Mouse (Mus musculus): ENCODE results near the gene Acot3.

DNA sequence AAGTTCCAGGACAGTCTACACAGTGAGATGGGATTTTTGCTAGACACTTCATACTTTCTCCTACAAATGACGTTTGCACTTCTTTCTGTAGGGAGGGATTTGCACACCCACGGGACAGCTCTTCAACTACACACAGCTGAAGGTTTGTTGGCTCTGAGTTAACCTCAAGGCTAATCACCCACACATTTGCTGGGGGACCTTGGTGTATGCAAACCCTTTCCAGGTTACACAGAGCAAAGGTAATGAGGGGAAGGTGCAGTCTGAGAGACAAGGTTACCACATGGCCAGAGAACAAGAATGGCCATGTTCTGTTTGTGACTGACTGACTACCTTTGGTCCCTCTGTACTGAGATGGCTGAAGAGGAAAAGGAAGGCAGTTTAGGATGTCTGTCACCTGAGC, 31.9 kb downstream of the Acot3 start:
- TF ChIP-seq GATA1 (IDR thresholded peaks at IDR 0.05; ENCODE audit: borderline replicate concordance, low read length), result no peak
- no peak for TF ChIP-seq FLI1 (IDR thresholded peaks at IDR 0.05; ENCODE audit: low read length)

Measured in megakaryocyte, embryonic 14.5 days (primary cell).